Mouse (Mus musculus) mouse embryonic stem cell (cell line): ENCODE measurements around the gene 5330417C22Rik.

Experiments
- in situ Hi-C, 2 experiments: fragments of 300-500 bp; cut with MboI; formaldehyde crosslinking; loops; 1 replicate in 1 of 2; 3 replicates in 1 of 2; pipeline ENCODE4 v1.14.3; 2019 to 2020; ENCODE audit warnings: low sequenced_read_pairs in 2 of 2, low pct_unique_long_range_greater_than_20kb in 1 of 2, mixed read lengths in 1 of 2; ENCODE audit not compliant: unreplicated experiment in 1 of 2

5330417C22Rik gene

GRCm38 (mm10) chr3:108425624-108426018, 110.7 kb downstream of the 5330417C22Rik start:
- in situ Hi-C loops = no loop called here

DNA sequence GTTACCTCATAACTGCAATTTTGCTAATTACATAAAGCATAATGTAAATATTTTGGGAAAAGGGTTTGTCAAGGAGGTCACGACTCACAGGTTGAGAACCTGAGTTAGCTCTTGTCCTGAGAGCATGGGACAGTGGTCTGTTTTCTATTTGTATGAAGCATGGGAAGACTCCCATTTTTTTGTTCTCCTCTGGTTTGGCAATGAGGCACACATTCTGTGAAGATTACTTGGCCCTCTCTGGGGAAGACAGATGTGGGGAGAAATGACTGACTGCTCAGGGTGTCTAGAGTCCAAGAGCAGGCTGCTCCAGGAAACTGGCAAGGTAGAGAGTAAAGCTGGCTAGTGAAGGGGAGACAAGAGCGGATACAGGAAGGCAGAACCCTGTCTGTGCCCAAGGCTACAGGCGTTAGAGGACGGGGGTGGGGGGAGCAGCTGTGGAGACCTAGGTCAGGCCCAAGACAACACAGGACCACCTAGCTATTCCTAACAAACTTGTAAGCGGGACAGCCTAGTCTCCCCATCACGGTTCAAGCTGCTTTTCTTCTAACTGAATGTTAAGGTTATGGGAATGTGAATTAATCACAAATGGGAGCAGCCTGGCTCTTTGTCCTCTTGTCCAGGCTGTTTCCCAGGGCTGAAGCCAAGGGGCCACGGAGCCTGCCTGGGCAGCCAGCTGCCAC, 111.3 kb downstream of the 5330417C22Rik start:
- in situ Hi-C loops = no loop called here

DNA sequence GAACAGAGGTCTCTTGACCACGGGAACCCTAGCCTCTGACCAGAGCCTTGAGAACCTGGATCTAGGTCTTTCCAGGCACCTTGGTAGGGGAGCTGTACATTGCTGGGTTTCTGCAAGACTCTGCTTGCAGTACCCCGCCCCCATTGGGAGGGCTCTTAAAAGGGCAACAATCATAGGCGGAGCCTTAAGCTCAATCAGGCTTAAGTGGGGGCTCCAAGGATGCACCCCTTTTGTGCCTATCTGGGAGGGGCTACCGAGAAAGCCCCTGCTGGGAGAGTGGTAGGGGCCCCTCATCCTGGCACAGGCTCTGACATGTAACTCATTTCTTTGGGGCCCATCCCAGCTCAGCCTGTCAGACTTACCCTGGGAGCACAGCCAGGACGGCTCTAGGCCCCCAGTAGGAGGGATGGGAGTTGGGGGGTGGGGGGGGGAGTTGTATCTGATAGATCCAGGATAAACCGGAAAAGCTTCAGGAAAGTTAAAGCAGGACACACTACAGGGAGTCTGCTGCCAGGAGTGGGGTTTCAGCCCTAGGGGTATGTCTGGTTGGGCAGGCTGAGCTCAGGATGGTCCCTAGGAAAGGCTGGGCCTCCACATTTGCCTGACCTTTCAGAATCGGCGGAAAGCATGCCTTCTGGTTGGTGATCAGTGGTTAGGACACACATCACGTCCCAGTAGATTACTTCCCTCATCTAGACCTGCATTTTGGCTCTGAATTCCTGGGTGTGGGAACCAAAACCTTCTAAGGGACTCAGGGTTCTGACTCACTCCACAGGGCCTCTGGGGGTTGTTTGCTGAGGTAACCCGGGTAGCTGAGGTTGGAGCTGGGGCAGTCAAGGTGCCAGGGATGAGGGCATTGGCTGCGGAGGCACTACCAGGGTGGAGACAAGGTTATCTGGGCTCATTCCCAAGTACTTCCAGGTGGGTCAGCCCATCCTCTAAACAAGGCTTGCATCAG, 112.2 kb downstream of the 5330417C22Rik start:
- in situ Hi-C loops = no loop called here

GRCm38 (mm10) chr3:108423006-108423405, 113.3 kb downstream of the 5330417C22Rik start:
- in situ Hi-C loops = no loop called here

GRCm38 (mm10) chr3:108415831-108416223, 120.5 kb downstream of the 5330417C22Rik start:
- in situ Hi-C loops = no loop called here

DNA sequence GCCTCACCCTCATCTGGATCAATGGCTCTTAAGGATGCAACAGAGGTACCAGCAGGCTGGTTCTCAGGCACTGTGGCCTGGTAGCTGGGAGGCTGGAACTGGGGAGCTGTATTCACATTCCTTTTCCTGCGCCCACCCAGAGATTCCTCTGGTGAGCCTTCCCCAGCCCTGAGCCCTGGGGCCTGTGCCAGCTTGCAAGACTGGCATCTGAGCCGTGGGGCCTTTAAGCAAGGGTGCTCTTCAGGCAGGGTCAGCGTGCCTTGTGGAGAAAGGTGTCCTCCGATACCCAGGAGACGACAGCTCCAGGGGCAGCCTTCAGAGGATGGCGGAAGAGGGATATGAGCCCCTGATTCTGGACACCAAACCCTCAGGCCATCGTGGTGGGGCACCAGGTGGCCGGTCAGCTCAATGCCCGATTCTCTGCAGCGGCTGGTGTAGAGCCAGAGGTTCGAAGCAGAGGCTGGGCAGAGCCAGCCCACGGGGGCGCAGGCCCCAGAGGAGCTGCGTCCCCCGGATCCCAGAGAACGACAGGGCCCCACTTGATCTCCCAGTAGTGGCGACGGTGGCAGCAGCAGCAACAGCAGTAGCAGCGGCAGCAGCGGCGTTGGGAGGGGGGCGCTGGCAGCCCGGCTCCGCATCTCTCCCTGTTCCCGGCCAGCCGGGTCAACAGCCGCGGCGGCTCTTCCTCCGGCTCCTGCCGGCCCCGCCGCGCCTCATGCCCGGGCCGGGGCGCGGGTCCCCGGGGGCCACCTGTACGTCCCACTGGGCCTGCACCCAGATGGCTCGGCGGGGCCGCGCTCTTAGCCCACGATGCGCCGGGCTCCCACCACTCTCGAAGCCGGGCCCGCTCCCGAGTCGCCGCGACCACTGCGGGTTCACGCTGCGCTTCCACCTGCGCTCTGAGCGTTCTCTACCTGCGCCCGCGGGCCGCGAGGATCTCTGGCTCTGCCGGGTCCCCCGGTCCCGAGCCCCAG, 121.2 kb downstream of the 5330417C22Rik start, which contains the start of gene Celsr2:
Gene Celsr2 (minus strand): TSS at position 696 of the 974 bp plus-strand sequence.
- in situ Hi-C loops = no loop called here

DNA sequence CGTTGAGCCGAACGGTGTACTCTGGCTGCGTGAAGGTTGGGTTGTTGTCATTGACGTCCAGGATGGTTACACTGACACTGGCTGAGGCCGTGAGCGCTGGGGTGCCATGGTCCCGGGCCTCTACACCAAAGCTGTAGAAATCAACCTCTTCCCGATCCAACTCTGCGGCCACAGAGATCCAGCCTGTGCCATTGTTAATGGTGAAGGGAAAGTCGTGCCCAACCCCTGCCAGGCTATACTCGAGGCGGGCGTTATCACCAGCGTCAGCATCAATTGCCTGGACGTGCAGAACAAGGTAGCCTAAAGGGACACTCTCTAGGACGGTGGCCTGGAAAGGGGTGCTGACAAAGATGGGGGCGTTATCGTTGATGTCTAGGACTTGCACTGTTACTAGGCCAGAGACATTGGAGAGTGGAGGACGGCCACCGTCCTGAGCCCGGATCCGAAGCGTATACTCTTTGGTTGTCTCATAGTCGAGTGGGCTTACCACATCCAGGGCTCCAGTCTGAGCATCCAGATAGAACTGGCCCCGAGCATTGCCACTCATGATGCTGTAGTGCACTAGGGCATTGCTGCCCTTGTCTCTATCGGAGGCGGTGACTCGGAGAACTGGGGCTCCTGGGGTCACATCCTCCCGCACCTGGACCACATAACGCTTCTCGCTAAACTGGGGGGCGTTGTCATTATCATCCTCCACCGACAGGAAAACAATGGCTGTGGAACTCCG, 122.5 kb downstream of the 5330417C22Rik start:
- in situ Hi-C loops = no loop called here

DNA sequence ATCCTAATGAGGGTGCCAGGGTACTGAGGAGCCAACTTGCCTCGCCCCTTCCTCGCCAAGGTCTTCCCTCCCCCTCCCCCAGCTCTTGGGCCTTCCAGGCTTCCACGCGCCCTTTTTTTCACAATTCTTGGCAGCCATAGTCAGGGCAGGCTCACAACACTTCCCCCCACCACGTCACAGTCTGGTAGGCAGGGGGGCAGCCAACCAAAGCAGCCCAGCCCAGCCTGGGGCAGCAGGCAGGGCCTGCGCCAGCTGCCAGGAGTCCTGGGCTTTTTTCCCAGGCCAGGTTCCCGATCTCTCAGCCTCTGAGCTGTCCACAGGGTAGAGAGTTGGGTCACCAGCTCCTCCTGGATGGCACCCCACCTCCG, 124.6 kb downstream of the 5330417C22Rik start:
- in situ Hi-C loops = no loop called here

DNA sequence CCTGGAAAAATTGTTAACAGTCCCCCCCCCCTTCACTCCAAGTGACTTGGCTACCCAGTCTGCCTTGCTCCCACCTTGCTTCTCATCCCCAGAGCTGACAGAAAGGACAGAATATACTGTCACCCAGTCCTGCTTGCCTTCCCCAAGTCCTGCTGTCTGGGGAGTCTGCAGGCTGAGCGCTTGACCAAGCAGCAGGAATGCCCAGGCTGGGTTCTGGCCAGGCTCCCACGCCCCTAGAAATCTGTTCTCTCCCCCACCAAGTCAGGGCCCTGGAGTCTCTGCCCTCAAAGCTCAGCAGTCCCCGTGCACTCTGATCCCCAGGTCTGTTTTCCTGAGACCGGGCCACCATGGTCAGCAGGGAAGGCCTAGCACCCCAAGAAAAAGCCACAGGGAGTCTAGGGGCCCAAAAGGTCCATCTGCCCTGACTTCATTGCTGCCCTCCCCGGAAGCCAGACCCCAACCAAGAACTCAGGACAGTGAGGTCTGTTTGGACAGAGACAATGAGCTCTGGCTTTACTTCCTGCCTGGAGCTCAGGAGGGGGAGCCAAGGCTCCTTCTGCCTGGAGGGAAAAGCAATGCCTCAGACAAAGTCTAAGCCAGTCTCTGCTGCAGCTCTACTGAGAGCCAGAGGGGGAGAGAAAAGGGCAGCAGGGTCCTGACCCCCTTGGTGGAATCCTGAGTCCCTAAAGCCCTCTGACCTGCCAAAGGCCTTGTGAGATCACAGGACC, 125.1 kb downstream of the 5330417C22Rik start:
- in situ Hi-C loops = no loop called here

DNA sequence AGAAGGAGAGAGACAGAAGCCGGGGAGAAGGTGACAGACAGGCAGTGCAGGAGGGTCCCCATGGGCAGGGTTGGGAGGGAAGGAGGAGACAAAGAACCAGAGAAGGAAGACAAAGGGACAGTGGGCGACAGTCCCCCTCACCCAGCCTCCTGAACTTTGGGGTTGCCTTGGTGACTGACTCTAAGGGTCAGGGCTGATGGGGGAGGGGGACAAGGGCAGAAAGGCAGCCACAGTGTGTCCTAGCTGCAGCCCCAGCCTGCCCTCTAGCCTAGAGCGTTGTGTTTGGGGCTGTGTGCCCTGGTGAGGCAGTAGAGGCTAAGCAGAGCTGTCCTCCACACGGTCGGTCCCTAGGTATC, 126.0 kb downstream of the 5330417C22Rik start:
- in situ Hi-C loops = no loop called here

DNA sequence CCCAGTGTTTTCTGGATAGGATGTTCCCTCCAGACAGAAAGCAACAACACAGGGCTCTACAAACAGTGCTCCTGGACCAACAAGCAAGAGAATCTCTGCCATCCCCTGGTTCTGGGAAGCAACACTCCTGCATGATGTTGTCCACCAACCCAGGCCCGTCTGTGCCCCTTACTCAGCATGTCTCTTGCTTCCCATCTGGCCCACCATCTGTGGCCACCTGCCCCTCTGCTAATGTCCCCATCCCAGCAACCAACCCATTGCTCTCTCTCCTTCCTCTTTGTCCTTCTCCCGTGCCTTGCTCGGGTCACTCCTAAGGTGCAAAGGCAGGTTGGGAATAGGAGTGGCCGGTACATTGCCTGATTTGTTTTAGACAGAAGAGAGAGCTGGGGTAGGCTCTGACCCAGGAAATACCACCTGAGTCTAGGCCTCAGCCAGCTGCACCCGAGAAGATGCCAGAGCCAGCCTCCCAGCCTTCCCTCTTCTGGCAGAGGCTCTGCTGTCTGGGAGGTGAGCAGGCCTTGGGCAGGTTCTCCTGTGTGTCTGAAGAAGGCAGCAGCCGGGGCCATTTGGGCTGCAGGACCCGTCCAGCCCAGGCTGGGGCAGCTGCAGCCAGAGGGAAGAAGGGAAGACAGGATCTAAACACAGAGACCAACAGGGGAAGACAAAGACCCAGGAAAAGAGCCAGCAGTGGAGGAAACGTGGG, 126.5 kb downstream of the 5330417C22Rik start:
- in situ Hi-C loops = no loop called here

GRCm38 (mm10) chr3:108408517-108409008, 127.8 kb downstream of the 5330417C22Rik start:
- in situ Hi-C loops = no loop called here

- in situ Hi-C loops = no loop called here
Observed at GRCm38 (mm10) chr3:108406306-108406885, 129.9 kb downstream of the 5330417C22Rik start.
